Mouse (Mus musculus): Measurements from ENCODE around the gene Ushbp1.
"Not testable (repeated sequence)": the region's sequence is repeated elsewhere in the genome, so short reads cannot be mapped to it uniquely, and the experiment has no call there.

Gene Ushbp1

DNA sequence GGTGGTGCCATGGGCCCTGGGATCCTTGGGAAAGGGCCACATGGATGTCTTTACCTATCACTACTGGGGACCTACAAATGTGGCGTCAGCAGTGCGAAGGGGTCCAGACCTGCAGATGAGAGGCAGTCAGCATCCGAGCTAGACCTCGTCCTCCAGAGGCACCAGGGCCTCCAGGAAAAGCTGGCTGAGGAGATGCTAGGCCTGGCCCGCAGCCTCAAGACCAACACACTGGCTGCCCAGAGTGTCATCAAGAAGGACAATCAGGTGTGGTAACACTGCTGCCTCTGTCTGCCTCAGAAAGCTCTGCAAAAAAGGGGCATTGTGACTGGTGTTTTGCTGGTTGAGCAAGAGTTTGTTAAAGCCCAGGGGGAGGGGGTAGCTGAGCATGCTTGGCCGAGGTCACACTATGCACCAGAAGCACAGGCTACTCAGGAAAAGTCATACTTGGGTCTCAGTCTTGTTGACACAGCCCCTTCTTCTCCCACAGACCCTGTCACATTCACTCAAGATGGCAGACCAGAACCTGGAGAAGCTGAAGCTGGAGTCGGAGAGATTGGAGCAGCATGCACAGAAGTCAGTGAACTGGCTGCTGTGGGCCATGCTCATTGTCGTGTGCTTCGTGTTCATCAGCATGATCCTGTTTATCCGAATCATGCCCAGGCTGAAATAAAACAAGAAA is 26.4 kb downstream of the Ushbp1 start:
- no peak for DNase-seq (ENCODE audit: low read depth)

DNA sequence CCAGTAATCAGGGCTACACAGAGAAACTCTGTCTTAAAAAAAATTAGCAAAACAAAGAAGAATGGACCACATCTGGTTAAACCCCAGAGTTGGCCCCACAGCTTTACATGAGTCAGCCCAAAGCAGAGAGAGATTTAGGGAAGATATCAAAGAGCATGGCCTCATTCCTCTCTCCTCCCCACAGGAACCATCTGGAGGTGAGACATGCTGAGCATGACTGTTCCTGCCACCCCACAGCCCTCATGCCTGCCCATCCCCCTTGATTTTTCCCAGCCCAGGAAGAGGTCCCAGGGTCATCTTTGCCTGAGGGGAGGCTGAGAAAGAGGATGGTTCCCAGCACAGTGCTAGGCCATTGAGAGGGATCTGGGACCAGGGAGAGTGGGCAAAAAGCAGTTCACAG is 27.2 kb downstream of the Ushbp1 start:
- DNase-seq (ENCODE audit: low read depth): no peak

DNA sequence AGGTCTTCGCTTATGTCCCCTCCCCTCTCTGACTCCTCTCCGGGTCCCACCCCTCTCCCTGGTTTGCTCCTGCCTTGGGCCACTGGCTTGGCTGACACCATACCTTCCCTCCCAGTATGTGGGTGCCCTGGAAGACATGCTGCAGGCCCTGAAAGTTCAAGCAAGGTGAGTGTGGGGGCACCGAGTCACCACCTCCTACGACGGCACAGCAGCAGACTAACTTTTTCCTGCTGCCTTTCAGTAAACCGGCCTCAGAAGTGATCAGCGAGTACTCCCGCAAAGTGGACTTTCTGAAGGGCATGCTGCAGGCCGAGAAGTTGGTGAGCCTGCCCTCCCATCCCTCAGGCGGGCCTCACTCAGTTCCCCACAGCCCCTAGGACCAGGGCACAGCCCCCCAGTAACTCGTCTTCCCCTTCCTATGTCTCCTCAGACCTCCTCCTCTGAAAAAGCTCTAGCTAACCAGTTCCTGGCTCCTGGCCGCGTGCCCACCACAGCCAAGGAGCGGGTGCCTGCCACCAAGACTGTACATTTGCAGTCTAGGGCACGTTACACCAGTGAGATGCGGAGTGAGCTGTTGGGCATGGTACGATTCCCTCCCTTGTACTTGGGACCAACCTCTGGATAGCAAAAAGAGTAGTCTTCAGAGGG is 27.9 kb downstream of the Ushbp1 start:
- no peak for DNase-seq (ENCODE audit: low read depth)

DNA sequence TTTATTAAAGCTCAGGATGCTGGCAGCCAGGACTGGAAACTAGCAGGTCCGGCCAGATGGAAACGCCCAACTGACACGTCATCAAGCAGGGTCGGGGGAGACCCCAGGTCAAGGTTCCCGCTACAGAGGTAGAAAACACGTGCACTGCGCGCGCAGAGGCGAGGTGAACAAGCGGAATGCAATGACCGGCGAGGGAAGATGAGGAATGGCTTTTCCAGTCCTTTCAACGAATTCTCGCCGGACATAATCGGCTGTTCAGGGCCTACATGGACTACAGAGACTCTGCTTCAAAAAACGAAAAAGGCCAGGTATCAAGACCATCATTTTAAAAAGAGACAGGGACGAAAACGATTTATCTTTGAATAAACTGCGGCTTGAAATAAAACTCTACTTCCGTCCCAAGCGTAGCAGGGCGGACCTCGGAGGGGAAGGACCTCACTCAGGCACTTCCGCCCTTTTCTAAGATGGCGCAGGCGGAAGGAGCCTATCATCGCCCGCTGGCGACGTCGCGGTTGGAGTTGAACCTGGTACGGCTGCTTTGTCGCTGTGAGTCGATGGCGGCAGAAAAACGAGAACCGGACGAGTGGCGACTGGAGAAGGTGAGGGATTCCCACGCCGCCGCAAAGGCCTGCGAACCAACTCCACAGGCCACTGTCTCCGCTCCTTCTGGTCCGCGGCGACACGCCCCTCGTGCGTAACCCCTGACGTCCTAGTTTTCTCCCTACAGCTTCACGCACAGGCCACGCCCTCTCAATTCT is 28.7 kb downstream of the Ushbp1 start, which contains the start of gene Use1:
Gene Use1 (plus strand): TSS at position 78 of the 758 bp plus-strand sequence.
- DNase-seq (ENCODE audit: low read depth): peak; percentile 85

DNA sequence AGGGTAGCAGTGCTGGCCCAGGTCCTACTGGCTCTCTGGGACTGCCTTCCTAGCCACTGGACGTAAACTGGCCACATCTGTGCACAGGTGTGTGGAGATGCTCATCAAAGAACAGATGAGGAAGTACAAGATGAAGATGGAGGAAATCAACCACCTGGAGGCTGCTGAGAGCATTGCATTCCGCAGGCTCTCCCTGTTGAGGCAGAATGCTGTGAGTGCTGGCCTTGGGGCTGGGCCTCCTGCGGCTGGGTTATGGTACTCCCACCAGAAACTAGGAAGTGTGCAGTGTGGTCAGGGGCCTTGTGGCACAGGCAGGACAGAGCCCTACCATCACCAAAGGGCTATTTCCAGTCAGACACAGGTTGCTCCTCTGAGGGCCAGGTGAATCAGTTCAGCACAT is 37.6 kb downstream of the Ushbp1 start:
- no peak for DNase-seq (ENCODE audit: low read depth)

DNA sequence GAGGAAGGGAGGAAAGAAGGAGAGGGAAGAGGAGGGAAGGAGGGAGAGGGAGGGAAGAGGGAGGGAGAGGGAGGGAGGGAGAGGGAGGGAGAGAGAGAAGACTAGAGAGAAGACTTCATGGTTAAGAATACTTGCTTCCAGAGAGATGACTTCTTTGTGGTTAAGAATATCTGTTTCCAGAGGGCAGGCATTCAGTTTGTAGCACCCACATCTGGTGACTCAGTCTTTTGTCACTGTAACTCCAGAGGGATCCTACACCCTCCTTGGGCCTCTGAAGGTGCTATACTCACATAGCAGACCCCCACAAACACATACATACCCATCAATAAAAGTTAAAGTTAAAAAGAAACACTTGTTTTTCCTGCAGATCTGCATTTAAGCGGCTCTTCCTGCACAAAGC is 44.1 kb downstream of the Ushbp1 start:
- DNase-seq (ENCODE audit: low read depth): no peak

DNA sequence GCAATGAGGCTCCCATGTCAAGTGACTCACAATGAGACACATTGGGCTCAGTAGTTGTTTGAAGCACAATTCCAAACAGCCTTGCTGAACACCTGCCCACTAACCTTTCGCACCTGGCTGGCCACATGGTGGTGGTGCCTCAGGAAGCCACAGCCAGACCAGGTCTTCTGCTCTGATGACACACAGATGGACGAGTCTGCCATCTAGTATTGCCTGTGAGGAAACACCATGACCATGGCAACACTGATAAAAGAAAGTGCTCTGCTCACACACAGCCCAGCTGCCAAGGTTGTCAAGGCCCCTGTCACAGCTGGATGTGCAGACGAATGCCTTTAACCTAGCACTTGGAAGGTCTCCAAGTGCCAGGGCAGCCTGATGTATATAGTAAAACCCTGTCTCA is 44.5 kb downstream of the Ushbp1 start:
- DNase-seq (ENCODE audit: low read depth): no peak

DNA sequence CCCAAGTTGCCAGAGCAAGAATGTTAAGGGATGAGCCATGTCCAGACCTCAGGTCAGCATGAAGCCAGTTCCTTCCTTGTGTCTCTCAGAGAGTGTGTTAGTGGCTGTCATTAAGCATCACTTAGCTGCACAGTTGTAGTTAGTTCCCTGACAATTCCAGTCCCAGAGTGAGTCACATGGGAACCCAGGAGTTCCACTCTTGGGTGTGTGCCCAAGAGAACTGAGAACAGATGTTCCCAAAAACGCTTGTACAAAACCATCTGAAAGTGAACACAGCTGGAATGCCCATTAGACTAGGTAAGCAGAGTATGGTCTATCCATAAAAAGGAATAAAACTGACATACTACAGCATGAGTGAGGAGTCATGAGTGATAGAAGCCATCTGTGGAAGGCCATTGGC is 49.0 kb downstream of the Ushbp1 start:
- no peak for DNase-seq (ENCODE audit: low read depth)

DNA sequence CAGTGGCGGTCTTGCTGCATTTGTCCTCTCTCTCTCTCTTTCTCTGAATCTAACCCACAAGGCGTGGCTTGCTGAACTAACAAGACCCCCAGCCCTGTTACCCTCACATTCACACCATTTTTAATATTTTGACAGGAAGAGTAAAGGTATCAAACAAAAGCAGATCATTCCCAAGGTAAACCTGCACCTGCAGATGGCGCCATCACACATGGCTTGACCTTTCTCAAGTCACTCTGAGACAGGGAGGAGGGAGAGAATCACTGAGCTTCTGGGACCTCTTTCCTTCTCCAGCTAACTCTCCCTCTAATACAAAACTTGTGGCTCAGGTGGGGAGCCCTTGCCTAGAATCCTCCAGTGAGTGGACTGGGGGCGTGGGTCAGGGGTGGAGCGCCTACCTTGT is 55.0 kb downstream of the Ushbp1 start:
- no peak for DNase-seq (ENCODE audit: low read depth)

DNA sequence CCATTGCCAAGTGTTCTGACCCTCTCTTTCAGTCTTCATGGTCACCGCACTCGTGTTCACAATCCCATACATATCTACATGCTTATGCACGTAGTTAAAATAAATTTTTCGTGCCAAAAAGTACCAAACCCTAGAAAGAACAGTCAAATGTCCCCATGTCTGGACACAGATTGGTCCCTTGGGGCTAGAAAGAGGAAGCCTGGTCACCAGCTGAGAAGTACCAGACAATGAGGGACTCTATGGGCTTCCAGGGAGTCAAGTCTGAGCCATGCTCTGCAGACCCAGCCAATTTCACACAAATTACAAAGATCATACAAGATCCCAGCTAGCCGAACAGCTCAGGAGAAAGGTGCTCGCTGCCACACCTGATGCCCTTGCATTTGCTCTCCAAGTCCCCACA is 57.8 kb downstream of the Ushbp1 start:
- not testable (repeated sequence) for DNase-seq (ENCODE audit: low read depth)
